Mouse (Mus musculus) urinary bladder, postnatal 36 days (tissue): ENCODE measurements at regions not wholly inside any gene's neighbourhood (a gene's known extent, or its start where the extent isn't known, plus 50 kb on each side); places are given as distances from the start of the nearest gene placed in this dataset.

Experiments used
- DNase-seq, 2 experiments: peaks; one replicate each; pipeline ENCODE4 v3.0.0; 2022; ENCODE audit warnings: low spot score in 2 of 2, mixed read lengths in 1 of 2

DNA sequence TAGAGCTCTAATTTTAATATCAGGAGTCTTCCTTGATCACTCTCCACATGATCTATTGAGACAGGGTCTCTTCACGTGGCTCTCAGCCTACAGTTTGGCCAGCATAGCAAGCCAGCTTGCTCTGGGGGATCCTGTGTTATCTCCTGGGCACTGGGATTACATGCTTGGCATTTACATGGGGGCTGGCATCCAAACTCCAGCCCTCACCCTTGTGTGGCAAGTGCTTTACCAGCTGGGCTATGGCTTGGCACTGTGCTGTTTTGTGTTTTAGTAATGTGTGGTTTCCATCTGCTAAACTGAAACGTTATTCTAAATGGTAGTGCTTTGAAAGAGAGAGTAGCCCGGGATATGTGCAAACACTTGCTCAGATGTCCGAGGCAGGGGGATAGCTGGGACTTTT, 251.5 kb upstream of the Hnrnpa3 start:
- DNase-seq, result no peak

DNA sequence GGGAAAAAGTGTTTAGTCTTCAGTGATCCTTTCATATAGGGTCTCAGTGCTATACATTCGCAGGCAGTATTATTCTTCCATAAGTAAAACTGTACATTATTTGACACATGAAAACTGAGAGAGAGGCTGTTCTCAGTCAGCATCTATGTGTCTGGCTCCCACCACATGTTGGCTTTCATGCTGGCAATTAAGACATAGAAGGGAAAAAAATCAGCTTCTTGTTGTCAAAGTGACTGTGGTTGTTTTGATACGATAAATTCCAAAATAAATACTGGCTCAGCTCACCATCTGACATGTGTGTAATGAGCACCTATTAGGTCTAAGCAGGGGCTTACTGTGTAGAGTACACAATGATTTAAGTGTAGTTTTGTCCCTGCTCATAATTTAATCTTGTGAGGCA, 251.0 kb upstream of the Hnrnpa3 start:
- no peak for DNase-seq

DNA sequence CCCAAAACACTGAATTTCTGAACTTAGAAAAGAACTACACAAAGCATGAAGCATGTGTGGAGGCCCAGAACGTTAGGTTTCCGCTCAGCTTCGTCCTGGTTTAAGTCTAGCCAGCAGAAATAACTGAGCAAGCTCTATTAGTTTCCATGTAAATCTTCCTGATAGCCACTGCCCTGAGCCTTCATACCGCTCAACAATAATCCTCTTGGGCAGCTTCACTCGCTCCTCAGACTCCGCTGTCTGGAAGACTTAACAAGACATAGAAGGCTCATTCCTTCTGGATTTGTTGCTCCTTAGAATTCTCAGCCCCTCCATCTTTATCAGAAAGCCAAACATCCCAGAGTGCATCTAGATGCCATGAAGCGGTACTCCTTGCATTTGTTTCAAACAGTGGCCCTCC, 249.3 kb upstream of the Hnrnpa3 start:
- DNase-seq, result no peak

DNA sequence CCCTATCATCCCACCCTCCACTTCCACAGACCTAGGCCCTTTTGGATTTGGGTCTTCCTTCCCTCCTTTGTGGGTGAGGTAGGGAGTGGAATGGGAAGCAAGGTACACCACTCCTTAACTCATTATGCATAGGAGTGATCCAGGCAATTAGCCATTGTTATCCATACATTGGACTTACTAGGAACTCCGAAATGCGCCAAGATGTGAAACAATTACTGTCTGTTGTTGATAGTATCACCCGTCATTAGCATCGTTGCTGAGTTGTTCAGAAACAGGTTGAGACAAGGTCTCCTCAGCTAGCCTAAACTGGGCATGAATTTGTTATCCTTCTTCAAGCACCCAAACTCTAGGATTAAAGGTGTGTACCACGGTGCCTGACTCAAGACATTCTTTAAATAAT, 246.3 kb upstream of the Hnrnpa3 start:
- no peak for DNase-seq

DNA sequence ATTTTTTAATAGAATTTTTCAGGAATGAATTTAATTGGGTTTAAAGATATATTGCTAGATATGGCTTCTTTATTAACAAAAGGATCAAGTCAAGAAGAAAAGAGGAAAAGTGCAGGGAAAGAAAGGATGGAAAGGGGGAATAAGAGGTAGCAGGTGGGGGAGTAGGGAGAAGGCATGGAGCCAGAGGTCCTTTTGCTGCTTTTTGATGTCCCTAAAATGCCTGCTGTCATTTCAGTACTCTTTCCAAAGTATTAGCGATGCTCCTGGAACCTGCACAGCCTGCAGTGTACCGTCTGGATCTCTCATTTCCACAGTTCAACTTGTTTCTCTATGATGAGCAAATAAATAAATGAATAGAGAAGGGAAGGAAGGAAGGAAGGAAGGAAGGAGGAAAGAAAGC, 240.4 kb upstream of the Hnrnpa3 start:
- DNase-seq, result no peak

DNA sequence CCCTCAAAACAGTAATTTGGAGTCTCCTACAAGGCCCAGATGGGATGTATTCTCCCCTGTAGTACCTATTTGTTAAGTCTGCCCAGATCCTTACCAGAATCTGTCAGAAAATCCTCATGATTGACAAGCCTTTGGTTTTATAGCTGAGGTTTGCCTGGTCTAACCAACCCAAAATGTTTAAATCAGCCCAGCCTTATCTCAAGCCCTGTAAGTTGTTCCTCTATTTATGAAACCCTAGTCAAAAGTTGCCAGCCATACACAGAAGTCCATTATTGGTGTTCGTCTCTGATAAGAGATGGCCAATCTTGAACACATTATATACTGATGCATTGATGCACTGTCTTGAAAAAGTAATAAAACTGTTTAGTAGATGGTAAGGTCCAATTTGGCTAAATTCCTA, 239.9 kb upstream of the Hnrnpa3 start:
- no peak for DNase-seq

DNA sequence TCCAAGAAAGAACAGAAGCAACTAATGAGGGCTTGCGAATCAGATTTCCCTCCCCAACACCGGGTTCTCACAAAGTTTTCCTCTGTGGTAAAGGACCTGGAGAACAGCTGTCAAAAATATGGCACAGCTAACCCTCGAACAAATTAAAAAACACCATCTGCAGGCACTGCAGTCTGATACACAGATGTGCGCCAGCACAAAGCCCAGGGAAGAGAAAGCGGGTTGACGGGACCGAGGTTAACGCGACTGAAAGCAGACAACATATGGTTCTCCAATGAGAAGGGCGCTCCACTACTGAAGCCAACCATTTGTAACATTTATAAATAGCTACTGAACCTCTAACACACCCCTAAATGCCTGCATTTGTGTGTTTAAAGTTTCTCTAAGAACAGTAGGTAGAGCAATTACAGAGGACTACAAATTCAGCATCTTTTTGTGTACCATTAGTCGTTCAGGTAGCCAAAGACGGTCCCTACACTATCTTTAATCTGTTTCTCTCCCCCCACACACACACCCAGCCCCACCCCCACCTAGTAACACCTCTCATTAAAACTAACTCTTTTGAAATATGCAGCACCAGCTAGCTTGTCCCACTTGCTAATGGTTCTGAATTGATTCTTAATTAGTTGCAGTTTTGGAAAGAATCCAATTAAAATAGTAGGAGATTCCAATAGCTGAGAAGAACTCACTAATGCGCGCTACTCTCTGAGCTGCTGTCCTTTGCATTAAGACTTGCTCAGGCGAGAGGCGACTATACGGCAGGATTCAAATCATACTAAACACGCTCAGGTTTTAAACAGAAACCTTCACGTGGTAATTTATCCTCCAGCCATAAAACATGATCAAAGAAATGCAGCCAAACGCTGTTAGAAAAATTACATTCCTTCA, 236.0 kb upstream of the Hnrnpa3 start:
- DNase-seq, result no peak

DNA sequence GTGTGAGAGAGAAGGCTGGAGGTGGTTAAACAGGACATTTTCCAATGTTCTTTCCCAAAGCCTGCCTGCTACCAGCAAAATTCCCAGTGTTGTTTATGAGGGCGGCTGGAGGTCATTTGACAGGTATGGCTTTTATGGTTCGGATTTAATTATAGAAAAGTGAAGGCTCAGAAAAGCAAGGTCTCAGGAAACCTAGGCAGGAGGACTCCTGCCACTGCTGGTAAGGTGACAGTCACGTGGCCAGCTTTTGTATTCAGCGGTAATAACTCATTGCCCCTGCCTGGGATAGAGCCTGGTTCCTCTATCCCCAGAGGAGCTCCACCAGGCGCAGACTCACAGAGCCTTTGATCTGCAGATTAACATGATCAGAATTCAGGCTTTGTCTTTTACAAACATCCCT, 235.2 kb upstream of the Hnrnpa3 start:
- DNase-seq, result no peak

DNA sequence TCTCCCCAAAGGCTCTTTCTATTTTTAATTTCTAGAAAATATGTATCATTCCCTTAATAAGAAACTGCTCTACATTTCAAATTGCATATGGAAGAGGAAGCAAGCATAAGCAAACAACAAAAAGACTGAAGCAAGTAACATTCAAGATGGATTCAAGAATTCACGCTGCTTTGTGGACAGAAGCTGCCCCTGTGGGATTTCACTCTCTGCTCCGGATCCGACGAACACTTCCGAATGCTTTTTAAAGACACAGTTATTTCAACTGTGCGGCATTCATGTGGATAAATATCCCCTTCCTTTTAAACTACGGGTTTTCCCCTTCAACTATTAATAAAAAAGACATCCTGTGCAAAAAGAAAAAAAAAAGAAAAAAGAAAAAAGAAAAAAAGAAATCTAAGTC, 234.7 kb upstream of the Hnrnpa3 start:
- no peak for DNase-seq

DNA sequence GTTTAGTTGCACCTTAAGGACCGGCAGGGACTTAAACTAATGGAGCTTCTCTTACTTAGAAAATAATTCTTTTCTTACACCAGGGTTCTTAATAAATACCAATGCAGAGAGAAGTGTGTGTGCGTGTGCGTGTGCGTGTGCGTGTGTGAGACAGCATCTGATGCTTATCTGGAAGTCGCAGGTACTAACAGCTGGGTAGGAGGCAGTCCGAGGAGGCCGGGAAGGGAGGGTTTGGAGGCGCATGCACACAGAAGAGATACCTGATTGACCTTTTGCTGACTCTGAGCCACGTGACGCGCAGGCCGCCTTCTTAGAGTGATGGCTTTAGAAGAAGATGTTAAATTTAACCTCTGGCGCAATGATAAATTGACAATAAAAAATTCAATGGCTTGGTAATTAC, 234.2 kb upstream of the Hnrnpa3 start:
- DNase-seq, result no peak

DNA sequence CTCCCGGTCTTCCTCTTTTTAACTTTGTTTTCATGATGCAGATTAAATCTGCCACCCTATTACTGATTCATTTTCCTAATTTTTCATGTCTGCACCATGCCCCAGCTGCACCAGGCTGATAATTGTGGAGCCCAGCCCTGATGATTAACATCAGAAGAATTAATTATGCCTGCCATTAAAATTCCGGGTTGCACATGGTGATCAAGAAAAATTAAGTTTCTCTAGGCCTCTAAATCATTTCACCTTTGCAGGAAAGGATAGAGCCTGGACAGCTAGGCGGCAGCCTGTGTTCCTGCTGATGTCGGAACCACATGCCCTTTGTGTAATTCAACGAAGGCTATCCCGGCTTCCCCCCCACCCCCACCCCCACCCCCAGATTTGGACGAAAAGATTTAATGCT, 233.7 kb upstream of the Hnrnpa3 start:
- DNase-seq, result no peak

DNA sequence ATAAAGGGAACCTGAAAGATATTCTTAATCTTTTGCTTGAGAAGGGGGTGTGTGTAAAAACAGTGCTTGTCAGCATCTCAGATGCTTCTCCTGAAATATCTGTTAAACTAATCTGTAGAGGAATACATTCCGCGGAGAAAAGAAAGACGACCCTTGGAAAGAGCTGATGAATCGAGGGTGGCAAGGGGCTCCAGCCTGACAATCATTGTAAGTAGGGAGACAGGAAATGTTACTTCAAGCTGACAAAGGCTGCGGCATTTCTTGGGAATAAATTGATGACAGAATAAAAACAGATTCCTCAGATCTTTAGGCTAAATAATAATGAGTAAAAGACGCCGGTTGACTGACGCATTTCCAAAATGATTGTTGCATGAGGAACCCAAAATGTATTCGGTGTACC, 233.3 kb upstream of the Hnrnpa3 start:
- DNase-seq, result no peak

DNA sequence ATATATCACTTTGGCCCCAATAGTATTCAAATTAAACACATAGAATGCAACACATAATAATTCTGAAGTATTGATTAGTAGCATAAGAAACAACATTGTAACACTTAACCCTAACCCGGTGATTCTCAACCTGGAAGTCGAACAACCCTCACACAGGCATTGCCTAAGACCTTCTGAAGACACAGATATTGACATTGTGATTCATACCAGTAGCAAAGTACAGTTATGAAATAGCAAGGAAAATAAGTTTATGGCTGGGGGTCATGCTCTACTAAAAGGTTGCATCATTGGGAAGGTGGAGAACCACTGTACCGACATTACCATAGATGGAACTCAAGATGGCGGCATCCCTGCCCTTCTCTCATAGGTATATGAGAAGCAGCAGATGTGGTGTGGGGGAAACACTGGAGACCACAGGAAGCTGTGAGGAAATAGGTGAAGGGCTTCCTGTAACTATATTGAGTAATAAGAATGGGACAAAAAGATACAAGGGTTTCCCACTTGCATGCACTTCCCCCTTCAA, 231.1 kb upstream of the Hnrnpa3 start:
- no peak for DNase-seq

DNA sequence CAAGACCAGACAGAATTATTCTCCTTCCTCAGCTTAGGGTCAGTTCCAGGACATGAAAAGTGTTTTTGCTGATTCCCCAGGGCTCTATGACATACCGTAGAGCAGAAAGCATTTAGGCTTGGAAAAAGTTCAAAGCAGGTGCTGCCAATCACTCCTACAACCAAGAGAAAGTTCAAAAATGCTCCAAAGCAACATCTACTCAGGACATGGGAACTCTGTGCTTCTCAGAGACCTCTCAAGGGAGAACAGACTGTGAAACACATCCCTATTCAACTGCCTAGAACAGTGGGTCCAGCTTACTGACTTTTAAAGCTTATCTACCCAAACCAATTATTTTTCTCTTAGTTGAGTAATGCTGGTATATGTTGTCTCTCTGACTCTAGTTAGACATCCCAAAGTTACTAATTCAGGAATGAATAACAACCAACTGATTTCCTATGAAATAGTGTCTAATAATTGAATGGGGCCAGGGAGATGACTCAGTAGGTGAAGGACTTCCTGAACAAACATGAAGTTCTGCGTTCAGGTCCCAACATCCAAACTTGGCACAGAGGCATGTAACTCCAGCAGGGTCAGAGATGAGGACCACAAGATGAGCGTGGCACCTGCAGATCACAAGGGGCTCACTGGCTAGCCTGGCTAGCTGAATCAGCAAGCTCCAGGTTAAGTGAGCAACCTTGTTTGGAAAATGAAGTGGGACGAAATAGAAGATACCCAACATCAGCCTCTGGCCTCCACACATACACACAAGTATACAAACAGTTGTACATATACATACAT, 228.7 kb upstream of the Hnrnpa3 start:
- DNase-seq, result no peak

DNA sequence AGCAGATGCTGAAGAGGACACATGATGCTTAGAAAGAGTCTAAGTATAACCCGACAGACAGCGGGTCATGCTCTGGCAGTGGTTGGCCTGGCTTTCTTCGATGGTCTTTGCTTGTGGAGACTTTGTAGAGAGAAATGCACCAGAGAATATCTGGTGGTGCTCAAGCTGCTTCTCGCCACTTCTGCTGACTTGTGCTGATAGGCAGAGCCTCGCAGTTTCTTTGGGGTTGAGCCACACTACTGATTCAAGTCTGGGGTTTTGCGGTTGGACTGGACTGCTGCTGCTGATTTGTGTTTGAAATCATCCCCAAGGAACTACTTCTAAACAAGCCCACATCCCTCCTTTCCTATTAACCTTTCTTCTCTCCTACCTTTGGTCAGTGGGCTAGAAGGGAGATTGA, 227.1 kb upstream of the Hnrnpa3 start:
- no peak for DNase-seq

DNA sequence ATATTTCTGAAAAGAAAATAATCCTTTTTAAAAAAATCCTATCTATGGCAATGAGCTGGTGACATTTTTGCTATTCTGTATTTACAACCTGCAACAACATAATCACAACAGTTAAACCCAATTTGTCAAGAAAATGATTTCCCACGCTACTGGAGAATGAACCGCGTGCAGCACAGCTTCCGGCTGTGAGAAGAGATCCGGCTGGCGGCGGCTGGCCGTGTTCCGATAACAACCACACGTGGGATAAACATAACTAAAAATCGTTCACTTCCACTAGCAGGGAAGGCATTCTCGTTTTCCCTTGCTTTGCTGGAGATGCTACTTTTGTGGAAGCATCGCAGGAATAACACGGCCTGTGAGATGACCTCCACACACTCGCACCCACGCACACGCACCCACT, 224.5 kb upstream of the Hnrnpa3 start:
- no peak for DNase-seq

DNA sequence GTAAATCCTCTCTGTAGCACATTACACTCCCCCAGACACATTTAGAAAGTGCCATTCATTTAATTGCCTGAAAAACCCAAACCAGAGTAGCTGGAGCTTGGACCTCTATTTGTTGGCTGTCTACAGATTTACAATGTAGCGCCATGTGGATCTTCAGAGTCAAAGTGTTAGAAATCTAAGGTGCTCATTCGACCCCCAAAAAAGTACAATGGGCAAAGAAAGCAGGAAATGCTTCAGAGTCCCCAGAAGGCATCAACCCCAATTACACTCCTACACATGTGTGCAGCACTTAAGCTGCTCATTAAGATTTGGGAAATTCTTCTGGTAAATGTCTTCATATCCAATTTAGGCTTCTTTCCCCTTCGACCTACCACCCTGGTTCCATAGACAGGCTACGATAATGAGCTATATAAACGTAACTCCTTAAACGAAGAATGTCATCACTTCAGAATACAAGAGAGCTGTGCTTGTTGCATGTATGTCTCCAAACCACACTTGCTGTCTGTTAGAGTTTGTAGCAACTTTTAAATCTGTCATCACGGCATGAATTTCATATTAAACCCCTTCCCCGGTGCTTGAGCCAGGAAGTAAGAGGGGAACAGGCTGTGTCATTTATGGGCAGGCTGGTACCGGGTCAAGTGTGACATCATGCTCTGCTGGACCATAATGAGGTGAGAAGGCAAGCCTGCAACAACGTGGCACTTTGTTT, 219.4 kb upstream of the Hnrnpa3 start:
- no peak for DNase-seq

DNA sequence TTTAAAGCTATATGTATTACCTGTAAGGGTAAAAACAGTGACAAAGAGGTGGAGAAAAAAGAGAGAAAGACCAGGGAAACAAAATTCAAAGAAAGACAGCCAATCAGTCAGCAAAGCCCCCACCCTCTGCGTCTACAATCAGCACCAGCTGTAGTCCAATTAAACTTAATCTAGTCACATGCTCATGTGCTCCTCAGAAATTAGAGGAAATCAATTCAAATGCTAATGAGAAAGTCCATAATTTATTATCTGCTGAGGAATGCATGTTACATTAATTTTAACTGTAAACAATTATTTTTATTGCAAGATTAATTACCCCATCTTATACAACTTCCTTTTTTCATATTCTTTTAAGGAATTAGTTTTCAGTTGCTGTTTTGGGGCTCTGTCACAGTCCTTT, 216.4 kb upstream of the Hnrnpa3 start:
- no peak for DNase-seq

DNA sequence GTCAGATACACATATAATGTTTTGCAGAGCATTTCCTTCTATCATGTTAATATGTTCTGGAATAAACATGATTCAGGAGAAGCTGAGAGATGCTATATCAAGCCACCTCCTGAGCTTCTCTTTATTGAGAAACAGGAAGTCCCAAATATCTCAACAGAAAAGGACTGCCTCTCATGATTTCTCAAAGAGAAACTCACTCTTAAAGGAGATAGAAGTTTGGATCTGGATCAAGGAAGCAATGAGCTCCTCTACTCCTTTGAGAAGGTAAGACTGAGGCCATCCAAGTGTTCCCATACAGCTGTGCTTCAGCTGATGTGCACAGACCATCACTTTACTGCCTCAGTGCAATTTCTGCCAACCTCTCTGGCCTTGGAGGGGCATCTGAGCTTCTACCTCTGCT, 213.9 kb upstream of the Hnrnpa3 start:
- DNase-seq, result no peak

DNA sequence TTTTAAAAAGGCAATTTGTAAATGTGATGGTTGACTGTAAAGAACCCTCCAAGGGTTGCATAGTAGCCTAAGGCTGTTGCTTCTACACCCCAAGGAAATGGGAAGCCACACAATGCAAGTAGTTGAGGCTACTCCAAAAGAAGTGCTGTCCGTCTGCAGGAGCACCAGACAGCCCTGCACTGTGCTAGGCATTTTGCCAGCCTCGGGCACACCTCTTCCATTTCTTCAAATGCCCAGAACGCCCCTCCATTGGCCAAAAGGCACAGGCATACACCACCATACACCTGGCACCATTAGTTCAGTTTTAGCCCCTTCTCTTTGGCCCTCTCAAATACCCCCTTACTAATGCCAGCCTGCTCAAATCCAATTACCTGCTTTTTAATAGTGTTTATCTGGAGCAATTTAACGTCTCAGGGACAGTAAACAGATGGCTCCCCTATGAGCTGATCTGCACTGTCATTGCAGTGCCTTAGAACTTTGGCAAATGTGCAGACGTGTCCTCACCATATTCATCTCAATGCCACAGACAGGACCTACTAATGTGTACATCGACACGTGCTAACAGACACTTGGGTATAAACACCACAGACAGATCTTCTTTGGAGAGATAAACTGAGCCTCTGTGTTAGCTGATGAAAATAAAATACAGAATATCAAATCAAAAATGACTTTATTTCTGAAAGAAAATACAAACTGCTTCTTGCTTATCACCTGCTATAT, 211.9 kb upstream of the Hnrnpa3 start:
- DNase-seq, result no peak

DNA sequence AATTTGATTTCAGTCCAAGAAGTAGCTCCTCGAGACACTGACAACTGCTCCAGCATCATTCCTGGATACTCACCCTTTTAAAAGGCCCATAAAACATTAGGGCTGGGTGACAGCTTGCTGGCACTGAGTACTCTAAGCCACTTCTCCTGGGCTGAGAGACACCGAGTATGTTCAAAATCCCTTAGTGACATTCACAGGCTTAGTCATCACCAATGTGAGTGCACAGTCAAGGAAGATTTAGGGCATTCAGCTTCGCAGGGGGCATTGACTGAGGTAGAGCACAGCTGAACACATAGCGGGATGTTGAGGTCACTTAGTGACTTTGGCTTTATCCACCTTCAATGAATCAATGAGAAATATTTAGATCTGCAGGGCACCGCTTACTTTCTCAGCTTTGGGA, 210.8 kb upstream of the Hnrnpa3 start:
- DNase-seq, result no peak

DNA sequence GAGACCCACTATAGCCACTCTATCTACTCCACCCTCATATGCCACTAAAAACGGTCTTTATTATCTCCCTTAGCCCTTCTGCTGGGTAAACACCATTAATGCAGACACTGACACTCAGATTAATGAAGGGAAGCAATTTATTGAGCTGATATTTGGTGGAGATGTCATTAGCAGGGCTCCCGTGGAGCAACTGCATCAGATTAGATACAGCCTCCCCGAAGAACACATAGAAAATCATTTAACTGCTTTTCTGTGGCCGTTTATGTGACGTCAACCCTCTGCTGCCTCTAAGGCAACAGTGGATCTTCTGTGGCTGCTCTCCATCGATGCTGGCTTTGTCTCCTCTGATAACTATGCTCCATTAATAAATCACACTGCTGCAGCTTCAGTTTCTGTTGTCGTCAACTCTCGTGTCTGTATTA, 207.2 kb upstream of the Hnrnpa3 start:
- no peak for DNase-seq
